Mouse (Mus musculus): ENCODE data around the gene Unc13b.
"Not testable (repeated sequence)": the region's sequence is repeated elsewhere in the genome, so short reads cannot be mapped to it uniquely, and the experiment has no call there.

Gene Unc13b

GRCm38 (mm10) chr4:43091183-43091582 lies 32.4 kb downstream of the Unc13b start:
- ATAC-seq (ENCODE audit: low TSS enrichment): no peak

- ATAC-seq (ENCODE audit: low TSS enrichment): no peak
Observed at GRCm38 (mm10) chr4:43113491-43113890, 54.7 kb downstream of the Unc13b start.

- ATAC-seq (ENCODE audit: low TSS enrichment): no peak
Observed at GRCm38 (mm10) chr4:43114512-43114911, 55.8 kb downstream of the Unc13b start.

GRCm38 (mm10) chr4:43114946-43115345 lies 56.2 kb downstream of the Unc13b start:
- ATAC-seq (ENCODE audit: low TSS enrichment): peak; percentile 83

GRCm38 (mm10) chr4:43116249-43116648 lies 57.5 kb downstream of the Unc13b start:
- ATAC-seq (ENCODE audit: low TSS enrichment): no peak

GRCm38 (mm10) chr4:43129750-43130149 lies 71.0 kb downstream of the Unc13b start:
- ATAC-seq (ENCODE audit: low TSS enrichment): no peak

- ATAC-seq (ENCODE audit: low TSS enrichment): no peak
Observed at GRCm38 (mm10) chr4:43142610-43143009, 83.9 kb downstream of the Unc13b start.

GRCm38 (mm10) chr4:43152413-43152812 lies 93.7 kb downstream of the Unc13b start:
- not testable (repeated sequence) for ATAC-seq (ENCODE audit: low TSS enrichment)

GRCm38 (mm10) chr4:43160045-43160444 lies 101.3 kb downstream of the Unc13b start:
- no peak for ATAC-seq (ENCODE audit: low TSS enrichment)

GRCm38 (mm10) chr4:43161124-43161657 lies 102.4 kb downstream of the Unc13b start:
- ATAC-seq (ENCODE audit: low TSS enrichment): no peak

GRCm38 (mm10) chr4:43163205-43163604 lies 104.5 kb downstream of the Unc13b start:
- no peak for ATAC-seq (ENCODE audit: low TSS enrichment)

GRCm38 (mm10) chr4:43165403-43166005 lies 106.8 kb downstream of the Unc13b start:
- no peak for ATAC-seq (ENCODE audit: low TSS enrichment)

GRCm38 (mm10) chr4:43170028-43170427 lies 111.3 kb downstream of the Unc13b start:
- no peak for ATAC-seq (ENCODE audit: low TSS enrichment)

- ATAC-seq (ENCODE audit: low TSS enrichment): no peak
Observed at GRCm38 (mm10) chr4:43177126-43177525, 118.4 kb downstream of the Unc13b start.

GRCm38 (mm10) chr4:43182474-43183168 lies 123.9 kb downstream of the Unc13b start:
- peak; percentile 88 for ATAC-seq (ENCODE audit: low TSS enrichment)

- no peak for ATAC-seq (ENCODE audit: low TSS enrichment)
Observed at GRCm38 (mm10) chr4:43187439-43187838, 128.7 kb downstream of the Unc13b start.

- peak; percentile 93 for ATAC-seq (ENCODE audit: low TSS enrichment)
Observed at GRCm38 (mm10) chr4:43189381-43189780, 130.6 kb downstream of the Unc13b start.

GRCm38 (mm10) chr4:43204946-43205345 lies 146.2 kb downstream of the Unc13b start:
- peak; percentile 15; the same call in 1 of the 2 replicates for ATAC-seq (ENCODE audit: low TSS enrichment)

GRCm38 (mm10) chr4:43205571-43205970 lies 146.8 kb downstream of the Unc13b start:
- no peak for ATAC-seq (ENCODE audit: low TSS enrichment)

- peak; percentile 58 for ATAC-seq (ENCODE audit: low TSS enrichment)
Observed at GRCm38 (mm10) chr4:43206989-43207388, 148.2 kb downstream of the Unc13b start.

- peak; percentile 85 for ATAC-seq (ENCODE audit: low TSS enrichment)
Observed at GRCm38 (mm10) chr4:43209081-43209579, 150.4 kb downstream of the Unc13b start.

GRCm38 (mm10) chr4:43209673-43210072 lies 150.9 kb downstream of the Unc13b start:
- ATAC-seq (ENCODE audit: low TSS enrichment): no peak

GRCm38 (mm10) chr4:43216491-43216890 lies 157.7 kb downstream of the Unc13b start:
- ATAC-seq (ENCODE audit: low TSS enrichment): no peak
